ENCODE assay signal across 8 mouse cellular contexts in the genomic region with DNA sequence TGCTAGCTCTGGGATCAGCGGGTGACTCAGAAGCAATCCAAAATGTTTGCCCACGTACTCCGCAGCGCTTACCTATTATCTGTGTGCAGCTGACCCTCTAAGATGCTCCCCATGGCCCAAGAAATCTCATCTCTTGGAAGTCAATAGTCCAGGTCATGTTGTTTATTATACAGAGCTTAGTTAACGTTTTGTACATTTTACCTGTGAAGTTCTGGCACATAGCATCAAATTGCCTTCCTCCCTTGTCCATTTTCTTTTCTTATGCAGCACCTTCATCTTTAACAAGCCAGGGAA. TPM values are rescaled to one million over a fixed set of nuclear protein-coding genes. Genes with fewer than 3 reads are reported as not detected.
DNase-seq lines count a peak whose midpoint lies in the region; ATAC-seq and TF ChIP-seq lines count a peak whose summit lies in the region.

No protein-coding gene starts in this region.

- no peak for TF ChIP-seq CTCF in MEL (IDR thresholded peaks at IDR 0.05 in 2 of 3, conservative IDR thresholded peaks at IDR 0.05 in 1 of 3; ENCODE audit: control insufficient read depth in 1 of 3, insufficient read depth in 1 of 3, low read depth in 2 of 3, low read length in 3 of 3, poor library complexity in 1 of 3, severe bottlenecking in 1 of 3)

- no peak for ATAC-seq in heart, embryonic 13.5 days (ENCODE audit: extremely low read depth, insufficient number of reproducible peaks, low FRiP score, low TSS enrichment)
- no peak for ATAC-seq in hindbrain, embryonic 13.5 days (ENCODE audit: low FRiP score)
- no peak for ATAC-seq in midbrain, embryonic 12.5 days (ENCODE audit: low FRiP score, low read depth)

- 7% methylated on average over 5 of the region's 5 CpGs for WGBS in heart, embryonic 13.5 days
- 4% methylated on average over 5 of the region's 5 CpGs for WGBS in hindbrain, embryonic 13.5 days
- WGBS in midbrain, embryonic 12.5 days, result 4% methylated on average over 5 of the region's 5 CpGs

- no peaks in the 10 kb centered on the region for H3K79me2 ChIP-seq in MEL (ENCODE audit: control insufficient read depth, insufficient read depth, low read length, poor library complexity)

- H3K36me3 ChIP-seq in heart, embryonic 13.5 days, result no peaks in the 10 kb centered on the region
- peaks cover 0 to 9% of the 10 kb centered on the region in 2 experiments; a peak in 2 of 4 replicates for H3K36me3 ChIP-seq in MEL (ENCODE audit: control insufficient read depth in 1 of 2, insufficient read depth in 2 of 2, low read length in 2 of 2)
- no peaks in the 10 kb centered on the region for H3K36me3 ChIP-seq in hindbrain, embryonic 13.5 days
- no peaks in the 10 kb centered on the region for H3K36me3 ChIP-seq in midbrain, embryonic 12.5 days

- DNase-seq in heart, adult 18-20 months, result no peak
- DNase-seq in MEL (ENCODE audit: low read depth, low spot score), result no peak
- DNase-seq in urinary bladder, adult 2 months (ENCODE audit: low spot score), result no peak
- no peak for DNase-seq in urinary bladder, postnatal 36 days (ENCODE audit: low spot score in 2 of 2)
- no peak for DNase-seq in layer of hippocampus, adult 9-10 months (ENCODE audit: low spot score)

- no peak for TF ChIP-seq RAD21 in MEL (IDR thresholded peaks at IDR 0.05; ENCODE audit: low read depth, low read length)

- peak overlapping the region; percentile 66 for H3K4me3 ChIP-seq in heart, embryonic 13.5 days
- peak overlapping the region; percentile 85 to 97 for H3K4me3 ChIP-seq in MEL (ENCODE audit: control insufficient read depth in 1 of 2, insufficient read depth in 1 of 2, low read depth in 2 of 2, low read length in 2 of 2)
- peak overlapping the region; percentile 52 for H3K4me3 ChIP-seq in hindbrain, embryonic 13.5 days
- peak overlapping the region; percentile 53 for H3K4me3 ChIP-seq in midbrain, embryonic 12.5 days

- no peak for TF ChIP-seq POLR2A in MEL (IDR thresholded peaks at IDR 0.05; ENCODE audit: control insufficient read depth in 1 of 2, insufficient read depth in 1 of 2, low read depth in 1 of 2, low read length in 2 of 2, poor library complexity in 1 of 2)

- no peaks in the 10 kb centered on the region for H3K9me3 ChIP-seq in heart, embryonic 13.5 days
- no peaks in the 10 kb centered on the region for H3K9me3 ChIP-seq in MEL (replicated peaks; ENCODE audit: insufficient read depth, low read length)
- H3K9me3 ChIP-seq in hindbrain, embryonic 13.5 days, result no peaks in the 10 kb centered on the region
- H3K9me3 ChIP-seq in midbrain, embryonic 12.5 days, result no peaks in the 10 kb centered on the region

- H3K27me3 ChIP-seq in heart, embryonic 13.5 days (replicated peaks), result peaks cover 82% of the 10 kb centered on the region
- H3K27me3 ChIP-seq in MEL (ENCODE audit: control insufficient read depth in 1 of 2, insufficient read depth in 2 of 2, low read length in 2 of 2), result no peaks in the 10 kb centered on the region
- H3K27me3 ChIP-seq in hindbrain, embryonic 13.5 days, result peaks cover 69% of the 10 kb centered on the region
- H3K27me3 ChIP-seq in midbrain, embryonic 12.5 days, result peaks cover 50% of the 10 kb centered on the region

- no peak for TF ChIP-seq EP300 in MEL (IDR thresholded peaks at IDR 0.05; ENCODE audit: low read depth in 1 of 2, low read length in 2 of 2)

- peaks cover 20% of the 10 kb centered on the region for H3K4me1 ChIP-seq in heart, embryonic 13.5 days
- H3K4me1 ChIP-seq in MEL (ENCODE audit: control insufficient read depth in 1 of 2, insufficient read depth in 2 of 2, low read length in 2 of 2), result peaks cover 0 to 7% of the 10 kb centered on the region in 2 experiments; a peak in 2 of 4 replicates
- peaks cover 19% of the 10 kb centered on the region for H3K4me1 ChIP-seq in hindbrain, embryonic 13.5 days (replicated peaks)
- H3K4me1 ChIP-seq in midbrain, embryonic 12.5 days, result peaks cover 22% of the 10 kb centered on the region

- H3K27ac ChIP-seq in heart, embryonic 13.5 days (replicated peaks), result no peak overlapping the region
- H3K27ac ChIP-seq in MEL (ENCODE audit: control insufficient read depth, low read depth, low read length), result no peak overlapping the region
- H3K27ac ChIP-seq in hindbrain, embryonic 13.5 days, result no peak overlapping the region
- no peak overlapping the region for H3K27ac ChIP-seq in midbrain, embryonic 12.5 days (replicated peaks)

- H3K4me2 ChIP-seq in heart, embryonic 13.5 days, result peak overlapping the region; percentile 94
- H3K4me2 ChIP-seq in hindbrain, embryonic 13.5 days, result peak overlapping the region; percentile 78
- peak overlapping the region; percentile 79 for H3K4me2 ChIP-seq in midbrain, embryonic 12.5 days (replicated peaks)

- H3K9ac ChIP-seq in heart, embryonic 13.5 days, result peak overlapping the region; percentile 78
- peak overlapping the region; percentile 87 for H3K9ac ChIP-seq in MEL (ENCODE audit: control insufficient read depth, low read depth, low read length, poor library complexity, severe bottlenecking)
- H3K9ac ChIP-seq in hindbrain, embryonic 13.5 days, result peak overlapping the region; percentile 65
- H3K9ac ChIP-seq in midbrain, embryonic 12.5 days (replicated peaks), result peak overlapping the region; percentile 31; the same call in 1 of the 2 replicates

TF ChIP-seq in MEL, 35 proteins besides CTCF, POLR2A, EP300 and RAD21:
- TF ChIP-seq ZNF384 (IDR thresholded peaks at IDR 0.05; ENCODE audit: low read depth, low read length) (no peak), ELF1 (IDR thresholded peaks at IDR 0.05; ENCODE audit: low read depth, low read length) (no peak), GATA1 (IDR thresholded peaks at IDR 0.05; ENCODE audit: low read depth, low read length) (no peak), MYB (IDR thresholded peaks at IDR 0.05; ENCODE audit: low read depth, low read length) (no peak), E2F4 (IDR thresholded peaks at IDR 0.05; ENCODE audit: borderline replicate concordance, low read depth, low read length) (no peak), TCF12 (IDR thresholded peaks at IDR 0.05; ENCODE audit: low read depth, low read length) (no peak), TAL1 (IDR thresholded peaks at IDR 0.05; ENCODE audit: low read length) (no peak), ZKSCAN1 (IDR thresholded peaks at IDR 0.05; ENCODE audit: low read depth, low read length) (no peak), MXI1 (IDR thresholded peaks at IDR 0.05; ENCODE audit: low read depth, low read length) (no peak), SIN3A (IDR thresholded peaks at IDR 0.05; ENCODE audit: low read length) (no peak), KAT2A (conservative IDR thresholded peaks at IDR 0.05; ENCODE audit: low read depth, low read length) (no peak), CHD1 (IDR thresholded peaks at IDR 0.05; ENCODE audit: low read depth, low read length) (no peak), MAFK (IDR thresholded peaks at IDR 0.05; ENCODE audit: borderline replicate concordance, low read depth, low read length) (no peak), BHLHE40 (IDR thresholded peaks at IDR 0.05; ENCODE audit: borderline replicate concordance, low read depth, low read length) (no peak), NRF1 (IDR thresholded peaks at IDR 0.05; ENCODE audit: insufficient read depth, low read depth, low read length, poor library complexity, severe bottlenecking) (no peak), SMC3 (IDR thresholded peaks at IDR 0.05; ENCODE audit: low read depth, low read length) (no peak), CHD2 (IDR thresholded peaks at IDR 0.05; ENCODE audit: low read length) (no peak)

RNA-seq across cellular contexts. Expression of gene Prdm1, which starts 1.7 kb away (rescaled TPM):
- 0.34 and 0.67 TPM in 2 replicates for polyA plus RNA-seq in heart, embryonic 13.5 days (2015; fragmentation: Nextera tagmentation; extraction: Ambion mirVana)
- 1 to 10 TPM in 1 of 2 experiments, under 1 TPM in 1; 0.46 to 1.6 TPM for total RNA-seq in heart, adult 18-20 months (2021)
- total RNA-seq in MEL (2012; rRNA removed), result not detected in 2 replicates
- polyA plus RNA-seq in MEL (2012; ENCODE audit: insufficient read depth in 1 of 2, insufficient read length in 2 of 2, low read depth in 1 of 2, low replicate concordance in 2 of 2, missing spikeins in 1 of 2), result under 1 TPM in 1 of 2 experiments, not detected in 1; 0.14 TPM
- polyA plus RNA-seq in hindbrain, embryonic 13.5 days (2015; fragmentation: Nextera tagmentation; extraction: Ambion mirVana), result 0.47 and 0.75 TPM in 2 replicates
- polyA plus RNA-seq in midbrain, embryonic 12.5 days (2016; fragmentation: Nextera tagmentation; extraction: Ambion mirVana), result 0.87 and 1.1 TPM in 2 replicates
- polyA plus RNA-seq in urinary bladder, adult 2 months (2012; rRNA removed), result 1.4 and 1.8 TPM in 2 replicates

Comparison
In these comparisons a context has a peak if more than half of its experiments do, and no peak if none do; other contexts are left out.
1. H3K9ac ChIP-seq: peak in every context shown above with its lines; median percentile 87 in MEL; 78 in heart, embryonic 13.5 days; 65 in hindbrain, embryonic 13.5 days; 31 in midbrain, embryonic 12.5 days.